Mouse (Mus musculus) liver, embryonic 11.5 days (tissue): ENCODE results near the gene Gtf2f1. TPM values are rescaled to one million over a fixed set of nuclear protein-coding genes. Genes with fewer than 3 reads are reported as not detected.

Experiments
- ATAC-seq: fragments of 200-750 bp; cut with Nextera tagmentation; replicated peaks from 2 replicates; pipeline ENCODE4 v1.8.0; 2017; ENCODE audit warnings: moderate number of reproducible peaks, mild to moderate bottlenecking, moderate TSS enrichment, moderate library complexity; ENCODE audit not compliant: low FRiP score
- DNase-seq: peaks from one replicate; pipeline ENCODE4 v3.0.0-alpha.2; 2017; ENCODE audit warnings: low spot score
- H3K27ac ChIP-seq: fragments of 300-500 bp; sonication (generic); 2 replicates; pipeline ENCODE4 v1.5.1; 2014; ENCODE audit warnings: mild to moderate bottlenecking, low read depth, low read length, control low read depth
- H3K27me3 ChIP-seq: fragments of 300-500 bp; sonication (generic); replicated peaks from 2 replicates; pipeline ENCODE4 v1.6.1; 2014; ENCODE audit warnings: low read length, mixed read lengths; ENCODE audit not compliant: control insufficient read depth, insufficient read depth
- H3K36me3 ChIP-seq: fragments of 300-500 bp; sonication (generic); 2 replicates; pipeline ENCODE4 v1.6.1; 2014; ENCODE audit warnings: mild to moderate bottlenecking, low read length, moderate library complexity, mixed read lengths; ENCODE audit not compliant: control insufficient read depth, insufficient read depth
- H3K4me1 ChIP-seq: fragments of 300-500 bp; sonication (generic); replicated peaks from 2 replicates; pipeline ENCODE4 v1.6.1; 2014; ENCODE audit warnings: low read length, mixed read lengths; ENCODE audit not compliant: control insufficient read depth, insufficient read depth
- H3K4me2 ChIP-seq: fragments of 300-500 bp; sonication (generic); 2 replicates; pipeline ENCODE4 v1.6.1; 2014; ENCODE audit warnings: mild to moderate bottlenecking, control low read depth, moderate library complexity
- H3K4me3 ChIP-seq: fragments of 300-500 bp; sonication (generic); 2 replicates; pipeline ENCODE4 v1.5.1; 2014; ENCODE audit warnings: low read depth, low read length, control low read depth
- H3K9ac ChIP-seq: fragments of 300-500 bp; sonication (generic); 2 replicates; pipeline ENCODE4 v1.6.1; 2014; ENCODE audit warnings: low read depth, low read length, control low read depth
- H3K9me3 ChIP-seq: fragments of 300-500 bp; sonication (generic); 2 replicates; pipeline ENCODE4 v1.6.1; 2016; ENCODE audit warnings: low read length, inconsistent platforms, mixed read lengths; ENCODE audit not compliant: control insufficient read depth
- WGBS: fragments of 180-500 bp; shearing (Covaris S2); extraction: QIAGEN DNeasy Blood & Tissue Kit; methylation state at CpG from one replicate; pipeline ENCODE4 v1.1.7; 2014; 5-methylcytosine and 5-hydroxymethylcytosine counted together
- polyA plus RNA-seq: library from polyadenylated mRNA; unstranded; fragments of >200 nt; fragmentation: Nextera tagmentation; extraction: Ambion mirVana; gene quantifications from 2 replicates; pipeline ENCODE4 v1.2.1, GENCODE M21; 2014

The Gtf2f1 gene
- polyA plus RNA-seq, 1 experiment from 2014 or later: 99.0 TPM

- Histone ChIP-seq H3K9ac (no peak overlapping the region), H3K4me2 (no peak overlapping the region), H3K36me3 (no peaks in the 10 kb centered on the region), H3K4me3 (no peak overlapping the region), H3K27ac (no peak overlapping the region), H3K4me1 (no peaks in the 10 kb centered on the region), H3K9me3 (no peaks in the 10 kb centered on the region), H3K27me3 (peaks cover 6% of the 10 kb centered on the region; the same call in 1 of the 2 replicates)
- 75% methylated on average over 5 of the region's 5 CpGs for WGBS
- DNase-seq: no peak
- no peak for ATAC-seq
Measured at GRCm38 (mm10) chr17:56974708-56975240, 36.3 kb downstream of the Gtf2f1 start.

GRCm38 (mm10) chr17:56973956-56974707, 37.0 kb downstream of the Gtf2f1 start:
- 57% methylated on average over 11 of the region's 14 CpGs for WGBS
- H3K9me3 ChIP-seq: no peaks in the 10 kb centered on the region
- no peak overlapping the region for H3K27ac ChIP-seq
- peaks cover 11% of the 10 kb centered on the region; the same call in 1 of the 2 replicates for H3K27me3 ChIP-seq
- H3K4me1 ChIP-seq: no peaks in the 10 kb centered on the region
- H3K4me2 ChIP-seq: no peak overlapping the region
- no peak overlapping the region for H3K9ac ChIP-seq
- ATAC-seq (peak; percentile 51; the same call in 1 of the 2 replicates), DNase-seq (no peak)
- H3K4me3 ChIP-seq: no peak overlapping the region
- H3K36me3 ChIP-seq: no peaks in the 10 kb centered on the region

GRCm38 (mm10) chr17:56970081-56970480, 41.0 kb downstream of the Gtf2f1 start:
- WGBS: 56% methylated on average over 5 of the region's 5 CpGs
- no peak overlapping the region for H3K9ac ChIP-seq
- DNase-seq (no peak), ATAC-seq (no peak)
- H3K9me3 ChIP-seq: no peaks in the 10 kb centered on the region
- no peak overlapping the region for H3K27ac ChIP-seq
- no peaks in the 10 kb centered on the region for H3K4me1 ChIP-seq
- no peak overlapping the region for H3K4me2 ChIP-seq
- H3K36me3 ChIP-seq: no peaks in the 10 kb centered on the region
- H3K27me3 ChIP-seq: peaks cover 11% of the 10 kb centered on the region; the same call in 1 of the 2 replicates
- no peak overlapping the region for H3K4me3 ChIP-seq

- 61% methylated on average over 3 of the region's 3 CpGs for WGBS
- no peak for DNase-seq
Measured at GRCm38 (mm10) chr17:56969321-56969720, 41.8 kb downstream of the Gtf2f1 start.

GRCm38 (mm10) chr17:56963646-56964045, 47.4 kb downstream of the Gtf2f1 start:
- Histone ChIP-seq H3K9me3 (no peaks in the 10 kb centered on the region), H3K36me3 (no peaks in the 10 kb centered on the region), H3K4me3 (no peak overlapping the region), H3K4me1 (no peaks in the 10 kb centered on the region), H3K27ac (no peak overlapping the region), H3K4me2 (no peak overlapping the region), H3K27me3 (no peaks in the 10 kb centered on the region), H3K9ac (no peak overlapping the region)
- no peak for ATAC-seq
- WGBS: 73% methylated on average over 6 of the region's 6 CpGs
- no peak for DNase-seq

More at GRCm38 (mm10) chr17:56969321-56969720, 41.8 kb downstream of the Gtf2f1 start:
- H3K4me2 ChIP-seq: no peak overlapping the region
- H3K4me1 ChIP-seq: no peaks in the 10 kb centered on the region
- H3K9ac ChIP-seq: no peak overlapping the region
- no peak for ATAC-seq
- H3K9me3 ChIP-seq: no peaks in the 10 kb centered on the region
- no peak overlapping the region for H3K27ac ChIP-seq
- peaks cover 11% of the 10 kb centered on the region; the same call in 1 of the 2 replicates for H3K27me3 ChIP-seq
- no peak overlapping the region for H3K4me3 ChIP-seq
- H3K36me3 ChIP-seq: no peaks in the 10 kb centered on the region

GRCm38 (mm10) chr17:56962642-56963405, 48.3 kb downstream of the Gtf2f1 start:
- whole genome bisulfite sequencing: 72% methylated on average over 5 of the region's 5 CpGs
- no peak for DNase-seq
- H3K4me2 ChIP-seq: no peak overlapping the region
- no peaks in the 10 kb centered on the region for H3K27me3 ChIP-seq
- ATAC-seq: no peak
- H3K36me3 ChIP-seq: no peaks in the 10 kb centered on the region
- H3K9ac ChIP-seq: no peak overlapping the region
- H3K9me3 ChIP-seq: no peaks in the 10 kb centered on the region
- H3K4me1 ChIP-seq: peaks cover 7% of the 10 kb centered on the region
- H3K27ac ChIP-seq: no peak overlapping the region
- no peak overlapping the region for H3K4me3 ChIP-seq

- no peak overlapping the region for H3K4me2 ChIP-seq
- 84% methylated on average over 4 of the region's 4 CpGs for WGBS
- H3K9ac ChIP-seq: no peak overlapping the region
- peaks cover 12% of the 10 kb centered on the region for H3K4me1 ChIP-seq
- H3K27ac ChIP-seq: no peak overlapping the region
- H3K9me3 ChIP-seq: no peaks in the 10 kb centered on the region
- no peak overlapping the region for H3K4me3 ChIP-seq
- no peaks in the 10 kb centered on the region for H3K27me3 ChIP-seq
- no peaks in the 10 kb centered on the region for H3K36me3 ChIP-seq
- ATAC-seq: no peak
- DNase-seq: no peak
Measured at GRCm38 (mm10) chr17:56961880-56962279, 49.2 kb downstream of the Gtf2f1 start.

GRCm38 (mm10) chr17:56958667-56959066, 52.4 kb downstream of the Gtf2f1 start:
- Histone ChIP-seq H3K36me3 (no peaks in the 10 kb centered on the region), H3K4me2 (no peak overlapping the region; the same call in 1 of the 2 replicates), H3K4me1 (peaks cover 12% of the 10 kb centered on the region), H3K9ac (no peak overlapping the region), H3K9me3 (no peaks in the 10 kb centered on the region), H3K27ac (no peak overlapping the region), H3K27me3 (no peaks in the 10 kb centered on the region; the same call in none of the 2 replicates), H3K4me3 (no peak overlapping the region)
- ATAC-seq: no peak
- no peak for DNase-seq
- 69% methylated on average over 4 of the region's 4 CpGs for WGBS
